Mouse (Mus musculus): Measurements from ENCODE around the gene Zfp819. TPM values are rescaled to one million over a fixed set of nuclear protein-coding genes. Genes with fewer than 3 reads are reported as not detected.
"Not testable (repeated sequence)": the region's sequence is repeated elsewhere in the genome, so short reads cannot be mapped to it uniquely, and the experiment has no call there.

Zfp819 gene
- total RNA-seq, 4 experiments from 2014 or later: not detected

DNA sequence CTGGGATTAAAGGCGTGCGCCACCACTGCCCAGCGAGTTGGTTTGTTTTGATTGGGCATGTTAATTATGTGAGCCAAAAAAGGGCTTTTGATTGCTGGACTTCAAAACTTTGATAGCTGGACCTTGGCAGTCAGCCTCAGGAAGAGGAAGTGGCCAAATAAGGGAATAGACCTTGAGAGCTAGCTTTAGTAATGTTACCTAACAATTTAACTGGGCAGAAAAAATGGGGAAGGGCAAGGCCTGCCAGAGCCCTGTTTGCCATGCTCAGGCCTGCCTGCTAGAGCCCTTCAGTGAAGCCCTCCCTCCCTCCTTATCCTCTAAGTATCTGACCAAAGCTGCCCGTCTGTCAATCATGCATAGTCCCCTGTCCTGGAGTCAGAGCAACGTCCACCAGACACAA, 35.6 kb downstream of the Zfp819 start:
- no peak for DNase-seq (ENCODE audit: low spot score)

GRCm38 (mm10) chr7:43643046-43643652, 36.2 kb downstream of the Zfp819 start:
- no peak for DNase-seq (ENCODE audit: low spot score)

DNA sequence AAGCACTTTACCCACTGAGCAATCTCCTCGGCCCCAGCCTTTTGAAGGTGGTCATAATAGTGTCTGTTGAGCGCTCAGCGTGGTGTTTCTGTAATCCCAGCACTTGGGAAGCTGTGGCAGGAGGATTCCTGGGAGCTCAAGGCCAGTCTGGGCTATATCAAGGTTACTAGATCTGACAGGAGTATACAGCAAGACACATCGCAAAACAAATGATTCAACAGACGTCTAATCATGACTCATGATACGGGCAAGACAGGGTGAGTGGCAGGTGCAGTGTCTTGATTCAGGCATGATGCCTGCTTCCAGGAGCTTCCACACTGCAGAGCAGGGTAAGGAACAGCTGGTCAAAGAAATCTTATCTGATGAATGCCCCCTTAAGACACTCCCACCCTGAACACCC, 45.7 kb downstream of the Zfp819 start:
- no peak for DNase-seq (ENCODE audit: low spot score)

- DNase-seq (ENCODE audit: low spot score): no peak
These were observed 47.5 kb downstream of the Zfp819 start for GRCm38 (mm10) chr7:43654519-43654918.

DNA sequence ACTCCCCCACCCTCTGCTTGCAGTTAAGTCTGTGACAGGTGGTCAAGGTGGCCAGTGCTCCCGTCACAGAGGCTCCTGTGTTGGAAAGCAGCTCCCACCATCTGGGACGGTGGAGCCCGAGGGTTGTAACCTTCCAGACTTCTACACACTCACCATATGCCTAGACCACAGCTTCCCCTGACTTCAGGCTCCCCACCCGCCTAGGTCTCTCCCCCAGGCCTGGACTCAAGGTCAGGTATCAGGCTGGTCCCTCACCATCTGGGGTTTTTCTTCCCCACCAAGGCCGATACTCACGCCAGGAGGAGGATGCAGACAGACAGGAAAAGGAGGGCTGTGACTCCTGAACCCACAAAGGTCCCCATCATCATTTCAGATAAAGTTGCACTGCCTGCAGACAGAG, 49.3 kb downstream of the Zfp819 start:
- DNase-seq (ENCODE audit: low spot score): no peak

GRCm38 (mm10) chr7:43660002-43660401, 53.0 kb downstream of the Zfp819 start, which contains the start of gene Siglece:
Gene Siglece (minus strand): TSS chr7:43660161.
- no peak for DNase-seq (ENCODE audit: low spot score)

DNA sequence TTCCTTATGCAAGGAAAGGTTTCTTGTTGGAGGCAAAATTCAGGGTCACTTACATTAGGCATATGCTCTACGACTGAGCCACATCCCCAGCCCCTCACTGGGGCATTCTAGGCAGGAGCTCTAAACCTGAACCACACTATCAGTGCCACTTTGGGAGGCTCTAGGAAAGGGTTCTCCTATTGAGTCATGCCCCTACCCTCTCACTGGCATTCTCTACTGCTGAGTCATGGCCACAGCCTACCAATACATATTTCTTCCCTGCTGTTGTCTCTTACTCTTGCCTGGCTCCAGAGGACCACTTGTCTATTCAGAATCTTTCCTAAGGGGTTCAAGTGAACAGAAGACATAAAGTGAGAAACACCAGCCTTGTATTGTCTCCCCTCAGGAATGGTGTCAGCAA, 55.8 kb downstream of the Zfp819 start:
- DNase-seq (ENCODE audit: low spot score): no peak

DNA sequence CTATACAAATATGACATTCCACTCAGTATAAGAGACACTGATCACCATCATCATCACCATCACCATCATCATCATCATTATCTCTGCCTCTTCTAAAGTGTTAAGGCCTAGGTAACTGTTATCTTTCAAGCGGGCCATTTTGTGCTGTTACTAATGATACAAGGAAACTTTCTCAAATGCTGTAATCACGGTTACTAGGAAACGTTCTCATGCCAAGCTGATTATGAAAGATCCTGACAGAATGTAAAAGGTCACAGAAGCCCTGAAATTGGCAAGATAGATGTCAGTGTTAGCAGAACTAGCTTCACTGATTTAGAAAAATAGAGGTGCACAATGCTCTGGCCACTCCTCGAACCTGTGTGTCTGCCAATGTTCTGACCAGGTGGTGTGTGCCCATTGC, 60.3 kb downstream of the Zfp819 start:
- not testable (repeated sequence) for DNase-seq (ENCODE audit: low spot score)

Other genes starting within 250 kb of the Zfp819 start
- gene Siglecg, start 199.0 kb upstream of the Zfp819 start, total RNA-seq (2022): under 1 TPM; 0.06 to 0.69 (median 0.15) TPM
- under 1 TPM in 1 of 4 experiments, not detected in 3; 0.32 TPM for gene Lim2, start 179.5 kb upstream of the Zfp819 start, total RNA-seq (2022)
- 1 to 10 TPM in 1 of 4 experiments, not detected in 3; 1.1 TPM for gene Nkg7, start 170.1 kb upstream of the Zfp819 start, total RNA-seq (2022)
- gene Cldnd2, start 166.4 kb upstream of the Zfp819 start, total RNA-seq (2022): not detected
- gene Etfb, start 163.1 kb upstream of the Zfp819 start, total RNA-seq (2022): 1,000 to 10,000 TPM; 1,243 to 1,357 (median 1,292) TPM
- gene Gm45233, start 163.0 kb upstream of the Zfp819 start, total RNA-seq (2022): 1 to 10 TPM in 2 of 4 experiments, under 1 TPM in 2; 0.44 to 1.3 (median 0.94) TPM
- 1 to 10 TPM in 2 of 4 experiments, under 1 TPM in 2; 0.71 to 4.4 (median 1.6) TPM for gene Vsig10l, start 144.0 kb upstream of the Zfp819 start, total RNA-seq (2022)
- gene Iglon5, start 117.1 kb upstream of the Zfp819 start, total RNA-seq (2022): under 1 TPM; 0.09 to 0.38 (median 0.24) TPM
- gene 4931406B18Rik, start 101.2 kb upstream of the Zfp819 start, total RNA-seq (2022): not detected
- gene Cd33, start 62.7 kb upstream of the Zfp819 start, total RNA-seq (2022): 1 to 10 TPM; 1.6 to 3.1 (median 2.7) TPM
- gene Zfp658, start 44.9 kb upstream of the Zfp819 start, total RNA-seq (2022): 1 to 10 TPM in 1 of 4 experiments, under 1 TPM in 3; 0.66 to 1.1 (median 0.88) TPM
- gene Zfp719, start 27.6 kb upstream of the Zfp819 start, total RNA-seq (2022): 1 to 10 TPM; 4.4 to 8.0 (median 5.6) TPM
- gene Ceacam18, start 27.5 kb downstream of the Zfp819 start, total RNA-seq (2022): not detected
- 1 to 10 TPM in 3 of 4 experiments, under 1 TPM in 1; 0.75 to 1.6 (median 1.1) TPM for gene Siglece, start 53.0 kb downstream of the Zfp819 start, total RNA-seq (2022)
- gene Ctu1, start 64.8 kb downstream of the Zfp819 start, total RNA-seq (2022): 1 to 10 TPM; 2.9 to 3.4 (median 3.1) TPM
- gene Klk14, start 83.2 kb downstream of the Zfp819 start, total RNA-seq (2022): under 1 TPM in 3 of 4 experiments, not detected in 1; 0.27 to 0.49 (median 0.34) TPM
- gene Klk13, start 105.4 kb downstream of the Zfp819 start, total RNA-seq (2022): not detected
- gene Klk12, start 161.7 kb downstream of the Zfp819 start, total RNA-seq (2022): not detected
- gene Klk11, start 167.4 kb downstream of the Zfp819 start, total RNA-seq (2022): under 1 TPM in 3 of 4 experiments, not detected in 1; 0.32 to 0.79 (median 0.37) TPM
- under 1 TPM; 0.22 to 0.57 (median 0.25) TPM for gene Klk10, start 173.9 kb downstream of the Zfp819 start, total RNA-seq (2022)
- not detected for gene Klk9, start 184.7 kb downstream of the Zfp819 start, total RNA-seq (2022)
- gene Klk8, start 190.4 kb downstream of the Zfp819 start, total RNA-seq (2022): 10 to 100 TPM in 3 of 4 experiments, 1 to 10 TPM in 1; 9.4 to 12.4 (median 11.2) TPM
- gene Klk7, start 204.1 kb downstream of the Zfp819 start, total RNA-seq (2022): not detected
- not detected for gene Klk6, start 217.3 kb downstream of the Zfp819 start, total RNA-seq (2022)
- not detected for gene Klk5, start 234.8 kb downstream of the Zfp819 start, total RNA-seq (2022)